Mouse (Mus musculus) fat pad, adult 2 months (tissue): ENCODE measurements at regions not wholly inside any gene's neighbourhood (a gene's known extent, or its start where the extent isn't known, plus 50 kb on each side); places are given as distances from the start of the nearest gene placed in this dataset.

Experiments
- DNase-seq: peaks from one replicate; pipeline ENCODE4 v3.0.0-alpha.2; 2011; ENCODE audit warnings: low read depth, low spot score; ENCODE audit errors: extremely low read depth

GRCm38 (mm10) chr4:72060605-72061352 lies 139.9 kb downstream of the Tle1 start:
- no peak for DNase-seq

GRCm38 (mm10) chr4:72049638-72050454 lies 150.9 kb downstream of the Tle1 start:
- DNase-seq: peak; percentile 18

- DNase-seq: no peak
These were observed 178.6 kb downstream of the Tle1 start for GRCm38 (mm10) chr4:72022152-72022551.

GRCm38 (mm10) chr4:72014221-72014850 lies 186.4 kb downstream of the Tle1 start:
- peak; percentile 31 for DNase-seq

- DNase-seq: no peak
These were observed 187.1 kb downstream of the Tle1 start for GRCm38 (mm10) chr4:72013583-72013982.

- no peak for DNase-seq
These were observed 190.4 kb downstream of the Tle1 start for GRCm38 (mm10) chr4:72010316-72010715.

- no peak for DNase-seq
These were observed 194.8 kb downstream of the Tle1 start for GRCm38 (mm10) chr4:72005926-72006325.

- DNase-seq: no peak
These were observed 199.4 kb downstream of the Tle1 start for GRCm38 (mm10) chr4:72001221-72001875.

- no peak for DNase-seq
These were observed 210.9 kb upstream of the Gm11232 start for GRCm38 (mm10) chr4:71968701-71969100.

- no peak for DNase-seq
These were observed 195.7 kb upstream of the Gm11232 start for GRCm38 (mm10) chr4:71953441-71953840.

- no peak for DNase-seq
These were observed 175.6 kb upstream of the Gm11232 start for GRCm38 (mm10) chr4:71933240-71933986.

- DNase-seq: no peak
These were observed 175.1 kb upstream of the Gm11232 start for GRCm38 (mm10) chr4:71932818-71933217.

GRCm38 (mm10) chr4:71911551-71911950 lies 153.8 kb upstream of the Gm11232 start:
- no peak for DNase-seq

GRCm38 (mm10) chr4:71875651-71876050 lies 117.9 kb upstream of the Gm11232 start:
- DNase-seq: no peak

GRCm38 (mm10) chr4:71866948-71867347 lies 109.2 kb upstream of the Gm11232 start:
- DNase-seq: no peak

- no peak for DNase-seq
These were observed 84.1 kb upstream of the Gm11232 start for GRCm38 (mm10) chr4:71841833-71842232.

- DNase-seq: no peak
These were observed 83.0 kb upstream of the Gm11232 start for GRCm38 (mm10) chr4:71840774-71841146.

GRCm38 (mm10) chr4:71839803-71840773 lies 82.3 kb upstream of the Gm11232 start:
- no peak for DNase-seq

- no peak for DNase-seq
These were observed 81.5 kb upstream of the Gm11232 start for GRCm38 (mm10) chr4:71839134-71839802.
